Mouse (Mus musculus) lung, embryonic 16.5 days (tissue): ENCODE data around the gene Nans. TPM values are rescaled to one million over a fixed set of nuclear protein-coding genes. Genes with fewer than 3 reads are reported as not detected.
A peak's percentile ranks its signal among the peaks of the same experiment; 100 is the strongest.

Experiments
- ATAC-seq: fragments of 200-750 bp; cut with Nextera tagmentation; 2 replicates; pipeline ENCODE4 v1.8.0; 2017; ENCODE audit warnings: low read depth, mild to moderate bottlenecking, moderate library complexity
- H3K27ac ChIP-seq: fragments of 300-500 bp; sonication (generic); 2 replicates; pipeline ENCODE4 v1.5.1; 2014; ENCODE audit warnings: mild to moderate bottlenecking, control low read depth, low read length
- H3K27me3 ChIP-seq: fragments of 300-500 bp; sonication (generic); 2 replicates; pipeline ENCODE4 v1.6.1; 2014; ENCODE audit warnings: low read depth, low read length, mixed read lengths; ENCODE audit not compliant: control insufficient read depth, insufficient read depth
- H3K36me3 ChIP-seq: fragments of 300-500 bp; sonication (generic); 2 replicates; pipeline ENCODE4 v1.6.1; 2014; ENCODE audit warnings: low read length; ENCODE audit not compliant: control insufficient read depth, insufficient read depth
- H3K4me1 ChIP-seq: fragments of 300-500 bp; sonication (generic); replicated peaks from 2 replicates; pipeline ENCODE4 v1.6.1; 2014; ENCODE audit warnings: low read length, mixed read lengths; ENCODE audit not compliant: control insufficient read depth, insufficient read depth
- H3K4me2 ChIP-seq: fragments of 300-500 bp; sonication (generic); 2 replicates; pipeline ENCODE4 v1.6.1; 2014; ENCODE audit warnings: low read depth, low read length, control low read depth
- H3K4me3 ChIP-seq: fragments of 300-500 bp; sonication (generic); 2 replicates; pipeline ENCODE4 v1.5.1; 2014; ENCODE audit warnings: mild to moderate bottlenecking, low read length, control low read depth
- H3K9ac ChIP-seq: fragments of 300-500 bp; sonication (generic); 2 replicates; pipeline ENCODE4 v1.6.1; 2014; ENCODE audit warnings: low read length, control low read depth
- H3K9me3 ChIP-seq: fragments of 300-500 bp; sonication (generic); 2 replicates; pipeline ENCODE4 v1.6.1; 2016; ENCODE audit warnings: low read length; ENCODE audit not compliant: control insufficient read depth
- WGBS: fragments of 180-500 bp; shearing (Covaris S2); extraction: QIAGEN DNeasy Blood & Tissue Kit; methylation state at CpG from one replicate; pipeline ENCODE4 v1.1.7; 2014; 5-methylcytosine and 5-hydroxymethylcytosine counted together
- polyA plus RNA-seq: library from polyadenylated mRNA; unstranded; fragments of >200 nt; fragmentation: Nextera tagmentation; extraction: Ambion mirVana; gene quantifications from 2 replicates; pipeline ENCODE4 v1.2.1, GENCODE M21; 2015

Nans gene
- polyA plus RNA-seq, 1 experiment from 2014 or later = 75.8 TPM

DNA sequence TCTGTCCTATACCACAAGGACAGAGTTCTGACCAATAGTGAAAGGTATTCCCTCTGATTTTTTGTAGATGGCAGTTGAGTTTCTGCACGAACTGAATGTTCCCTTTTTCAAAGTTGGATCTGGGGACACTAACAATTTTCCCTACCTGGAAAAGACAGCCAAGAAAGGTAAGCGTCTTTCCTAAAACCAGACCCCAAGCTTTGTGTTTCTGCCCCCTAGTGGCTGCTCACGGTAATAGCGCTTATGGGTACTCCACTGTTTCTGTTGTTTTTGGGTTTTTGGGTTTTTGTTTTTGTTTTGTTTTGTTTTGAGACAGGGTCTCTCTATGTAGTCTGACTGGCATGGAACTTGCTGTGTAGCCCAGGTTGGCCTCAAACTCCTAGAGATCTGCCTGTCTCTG, 9.9 kb downstream of the Nans start:
- no peak overlapping the region for H3K27ac ChIP-seq
- no peaks in the 10 kb centered on the region for H3K9me3 ChIP-seq
- no peak overlapping the region for H3K4me3 ChIP-seq
- H3K4me2 ChIP-seq = no peak overlapping the region
- WGBS = 16% methylated on average over 4 of the region's 4 CpGs
- H3K4me1 ChIP-seq = no peaks in the 10 kb centered on the region
- no peaks in the 10 kb centered on the region for H3K27me3 ChIP-seq
- ATAC-seq = no peak
- no peak overlapping the region for H3K9ac ChIP-seq
- peaks cover 11% of the 10 kb centered on the region for H3K36me3 ChIP-seq

- ATAC-seq = no peak
- no peak overlapping the region for H3K4me3 ChIP-seq
Observed at GRCm38 (mm10) chr4:46502606-46503502, 13.8 kb downstream of the Nans start.

GRCm38 (mm10) chr4:46503881-46504280, 14.8 kb downstream of the Nans start:
- no peak overlapping the region for H3K4me2 ChIP-seq
- peaks cover 11% of the 10 kb centered on the region for H3K27me3 ChIP-seq
- no peak for ATAC-seq
- peaks cover 3% of the 10 kb centered on the region for H3K4me1 ChIP-seq
- peaks cover 9% of the 10 kb centered on the region for H3K36me3 ChIP-seq
- no peak overlapping the region for H3K27ac ChIP-seq
- H3K9ac ChIP-seq = no peak overlapping the region
- WGBS = 72% methylated on average over 3 of the region's 3 CpGs
- H3K4me3 ChIP-seq = no peak overlapping the region
- H3K9me3 ChIP-seq = no peaks in the 10 kb centered on the region

More at GRCm38 (mm10) chr4:46502606-46503502, 13.8 kb downstream of the Nans start:
- 64% methylated on average over 16 of the region's 16 CpGs for WGBS
- no peak overlapping the region for H3K27ac ChIP-seq
- no peaks in the 10 kb centered on the region for H3K9me3 ChIP-seq
- H3K4me1 ChIP-seq = peaks cover 3% of the 10 kb centered on the region
- no peak overlapping the region for H3K9ac ChIP-seq
- peaks cover 11% of the 10 kb centered on the region for H3K27me3 ChIP-seq
- peaks cover 9% of the 10 kb centered on the region for H3K36me3 ChIP-seq
- H3K4me2 ChIP-seq = no peak overlapping the region

- Histone ChIP-seq H3K27ac (no peak overlapping the region), H3K4me1 (peaks cover 3% of the 10 kb centered on the region), H3K9me3 (no peaks in the 10 kb centered on the region), H3K4me2 (no peak overlapping the region), H3K36me3 (peaks cover 4% of the 10 kb centered on the region), H3K9ac (no peak overlapping the region), H3K27me3 (peaks cover 11% of the 10 kb centered on the region), H3K4me3 (no peak overlapping the region)
- no peak for ATAC-seq
- WGBS = 63% methylated on average over 8 of the region's 8 CpGs
Observed at GRCm38 (mm10) chr4:46505361-46506057, 16.5 kb downstream of the Nans start.

DNA sequence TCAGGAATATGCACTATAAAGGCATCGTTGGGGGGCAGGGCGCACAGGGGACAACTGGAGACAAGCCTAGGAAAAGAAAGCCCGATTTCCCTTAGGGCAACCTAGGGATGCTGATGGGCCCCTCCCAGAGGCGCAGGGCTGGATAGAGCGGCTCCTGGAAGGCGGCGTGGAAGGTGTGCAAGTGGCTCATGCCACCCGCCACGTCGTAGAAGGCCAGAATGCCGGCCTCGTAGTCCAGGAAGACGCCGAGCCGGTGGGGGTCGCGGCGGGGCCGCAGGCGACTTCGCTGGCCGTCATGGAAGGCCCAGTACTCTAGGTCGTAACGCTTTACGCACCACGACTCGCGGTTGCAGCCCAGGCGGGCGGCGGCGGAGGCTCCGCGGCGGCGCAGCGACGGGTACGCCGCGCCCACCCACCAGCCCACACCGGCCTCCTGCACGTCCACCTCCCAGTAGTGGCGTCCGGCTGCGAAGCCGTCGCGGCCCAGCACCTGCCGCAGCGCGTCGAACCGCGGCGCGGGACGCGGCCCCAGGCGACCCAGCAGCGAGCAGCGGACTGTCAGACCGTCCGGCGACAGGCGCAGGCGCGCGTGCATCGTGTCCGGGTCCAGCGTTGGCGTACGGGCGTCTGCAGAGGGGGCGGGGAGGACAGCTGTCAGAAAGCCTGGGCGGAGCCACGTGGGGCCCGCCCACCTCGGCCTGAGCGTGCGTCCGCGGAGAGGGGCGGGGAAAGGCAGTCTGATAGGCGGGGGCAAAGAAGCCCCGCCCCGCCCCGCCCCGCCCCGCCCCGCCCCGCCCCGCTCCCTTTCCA, 18.0 kb downstream of the Nans start:
- H3K4me1 ChIP-seq = peaks cover 3% of the 10 kb centered on the region
- no peaks in the 10 kb centered on the region; the same call in 1 of the 2 replicates for H3K36me3 ChIP-seq
- H3K27me3 ChIP-seq = peaks cover 11% of the 10 kb centered on the region
- peak overlapping the region; percentile 69 for H3K4me3 ChIP-seq
- H3K4me2 ChIP-seq = peak overlapping the region; percentile 99
- ATAC-seq = peak; percentile 98
- H3K9me3 ChIP-seq = no peaks in the 10 kb centered on the region
- H3K27ac ChIP-seq = no peak overlapping the region
- H3K9ac ChIP-seq = peak overlapping the region; percentile 68
- WGBS = under 1% methylated on average over 78 of the region's 94 CpGs

GRCm38 (mm10) chr4:46507736-46508460, 18.9 kb downstream of the Nans start:
- Histone ChIP-seq H3K9me3 (no peaks in the 10 kb centered on the region), H3K27me3 (peaks cover 11% of the 10 kb centered on the region), H3K36me3 (no peaks in the 10 kb centered on the region; the same call in 1 of the 2 replicates), H3K4me3 (peak overlapping the region; percentile 69), H3K4me2 (peak overlapping the region; percentile 99), H3K4me1 (peaks cover 3% of the 10 kb centered on the region), H3K9ac (peak overlapping the region; percentile 30; the same call in 1 of the 2 replicates), H3K27ac (0 out of 2 replicates have a peak overlapping the region, but pooled peaks have one; percentile 7)
- ATAC-seq = peak; percentile 67
- WGBS = 9% methylated on average over 16 of the region's 16 CpGs

DNA sequence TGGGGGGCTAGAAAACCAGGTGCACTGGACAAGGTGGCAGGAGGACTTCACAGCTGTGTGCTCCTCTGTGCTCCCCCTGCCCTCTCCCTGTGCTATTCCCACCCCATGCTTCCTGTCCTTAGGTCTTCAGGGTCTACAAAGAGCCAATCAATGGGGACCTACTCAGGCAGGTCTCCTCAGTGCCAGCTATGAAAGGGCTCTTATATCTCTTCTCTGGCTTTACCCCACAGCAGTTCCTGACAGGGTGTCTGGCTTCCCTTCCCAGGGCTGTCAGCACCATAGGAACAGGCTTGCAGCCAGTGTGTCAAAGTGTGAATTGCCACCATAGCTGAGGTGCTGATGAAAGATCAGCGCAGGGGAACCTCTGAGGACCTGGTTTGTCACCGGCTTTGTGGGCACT, 31.4 kb downstream of the Nans start:
- Histone ChIP-seq H3K4me1 (no peaks in the 10 kb centered on the region), H3K9me3 (no peaks in the 10 kb centered on the region), H3K4me3 (no peak overlapping the region), H3K27ac (no peak overlapping the region), H3K9ac (no peak overlapping the region), H3K27me3 (no peaks in the 10 kb centered on the region), H3K4me2 (no peak overlapping the region), H3K36me3 (no peaks in the 10 kb centered on the region)
- WGBS = 72% methylated on average over 2 of the region's 2 CpGs
- no peak for ATAC-seq

- H3K36me3 ChIP-seq = no peaks in the 10 kb centered on the region
- peak; percentile 70 for ATAC-seq
Observed at GRCm38 (mm10) chr4:46521457-46521856, 32.4 kb downstream of the Nans start.

More at GRCm38 (mm10) chr4:46521457-46521856, 32.4 kb downstream of the Nans start:
- no peaks in the 10 kb centered on the region for H3K27me3 ChIP-seq
- H3K4me1 ChIP-seq = no peaks in the 10 kb centered on the region
- H3K4me3 ChIP-seq = no peak overlapping the region
- no peak overlapping the region for H3K9ac ChIP-seq
- H3K27ac ChIP-seq = peak overlapping the region; percentile 61
- WGBS = 40% methylated on average over 10 of the region's 10 CpGs
- no peak overlapping the region for H3K4me2 ChIP-seq
- no peaks in the 10 kb centered on the region for H3K9me3 ChIP-seq
